Mouse (Mus musculus): Measurements from ENCODE around the gene Gm12216. TPM values are rescaled to one million over a fixed set of nuclear protein-coding genes. Genes with fewer than 3 reads are reported as not detected.
A peak's percentile ranks its signal among the peaks of the same experiment; 100 is the strongest.
"Not testable (repeated sequence)": the region's sequence is repeated elsewhere in the genome, so short reads cannot be mapped to it uniquely, and the experiment has no call there.

Gm12216 gene
- 0.65 TPM in 1 of 2 replicates, not detected in the other for polyA plus RNA-seq (2016; fragmentation: Nextera tagmentation; extraction: Ambion mirVana)

- H3K4me1 ChIP-seq (replicated peaks); H3K9me3 ChIP-seq; H3K27ac ChIP-seq; ATAC-seq (ENCODE audit: insufficient number of reproducible peaks, insufficient read depth, low FRiP score, low TSS enrichment, low read depth); H3K27me3 ChIP-seq; H3K36me3 ChIP-seq: not testable (repeated sequence)
- Histone ChIP-seq H3K4me3 (replicated peaks) (peak within 1 kb of the TSS; percentile 52), H3K9ac (replicated peaks) (peak within 1 kb of the TSS; percentile 71), H3K4me2 (peak within 1 kb of the TSS; percentile 72)
- WGBS = 14% methylated on average over 46 of the region's 50 CpGs
Measured at GRCm38 (mm10) chr11:53858761-53859580, at the start of gene Gm12216. Gene Gm12216, minus strand, starts transcription at chr11:53859256.

DNA sequence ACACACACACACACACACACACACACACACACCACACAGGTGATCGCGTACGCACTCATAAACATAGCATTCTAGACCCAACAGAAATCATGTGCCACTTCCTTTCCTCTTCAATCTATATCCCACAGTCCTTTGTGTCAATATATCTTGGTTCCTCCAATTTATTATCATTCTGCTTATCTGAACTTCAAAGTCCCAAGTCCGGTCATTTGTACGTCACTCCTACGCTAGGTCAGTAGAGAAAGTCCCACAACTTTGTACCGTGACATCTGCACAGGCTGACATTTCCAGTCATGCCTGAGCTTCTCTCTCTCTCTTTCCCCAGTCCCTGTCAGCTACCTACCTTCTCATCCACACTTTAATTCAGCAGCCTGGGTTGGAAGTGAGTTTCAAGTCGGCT, 49.6 kb upstream of the Gm12216 start:
- Histone ChIP-seq H3K36me3 (no peaks in the 10 kb centered on the region), H3K9me3 (no peaks in the 10 kb centered on the region), H3K9ac (replicated peaks) (no peak overlapping the region), H3K4me3 (replicated peaks) (no peak overlapping the region), H3K27me3 (no peaks in the 10 kb centered on the region), H3K4me1 (replicated peaks) (peaks cover 10% of the 10 kb centered on the region; the same call in 1 of the 2 replicates), H3K4me2 (no peak overlapping the region), H3K27ac (no peak overlapping the region)
- ATAC-seq (ENCODE audit: insufficient number of reproducible peaks, insufficient read depth, low FRiP score, low TSS enrichment, low read depth) = no peak
- 89% methylated on average over 8 of the region's 8 CpGs for WGBS

DNA sequence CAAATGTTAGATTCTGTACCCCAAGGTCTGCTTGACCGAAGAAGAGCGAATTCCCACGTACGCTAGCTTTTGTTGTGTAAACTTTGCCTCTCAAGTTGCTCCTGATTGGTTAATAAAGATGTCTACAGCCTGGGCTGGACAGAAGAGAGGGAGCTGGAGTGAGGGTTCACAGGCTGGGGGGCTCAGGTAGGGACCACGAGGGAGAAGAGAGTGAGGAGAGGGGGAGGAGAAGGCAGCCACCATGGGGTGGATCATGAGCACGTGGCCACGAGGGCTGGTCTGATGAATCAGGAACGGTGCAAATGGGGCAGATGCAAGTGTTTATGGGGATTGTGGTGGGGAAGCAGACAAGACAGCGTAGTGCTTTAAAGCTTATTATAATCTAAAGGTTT, 45.5 kb upstream of the Gm12216 start:
- no peaks in the 10 kb centered on the region for H3K27me3 ChIP-seq
- no peaks in the 10 kb centered on the region for H3K9me3 ChIP-seq
- H3K4me2 ChIP-seq = no peak overlapping the region
- no peak for ATAC-seq (ENCODE audit: insufficient number of reproducible peaks, insufficient read depth, low FRiP score, low TSS enrichment, low read depth)
- 74% methylated on average over 9 of the region's 9 CpGs for whole genome bisulfite sequencing
- no peak overlapping the region for H3K9ac ChIP-seq (replicated peaks)
- H3K36me3 ChIP-seq = no peaks in the 10 kb centered on the region
- no peak overlapping the region for H3K4me3 ChIP-seq (replicated peaks)
- H3K4me1 ChIP-seq (replicated peaks) = peaks cover 11% of the 10 kb centered on the region; the same call in 1 of the 2 replicates
- H3K27ac ChIP-seq = peak overlapping the region; percentile 18; the same call in 1 of the 2 replicates

DNA sequence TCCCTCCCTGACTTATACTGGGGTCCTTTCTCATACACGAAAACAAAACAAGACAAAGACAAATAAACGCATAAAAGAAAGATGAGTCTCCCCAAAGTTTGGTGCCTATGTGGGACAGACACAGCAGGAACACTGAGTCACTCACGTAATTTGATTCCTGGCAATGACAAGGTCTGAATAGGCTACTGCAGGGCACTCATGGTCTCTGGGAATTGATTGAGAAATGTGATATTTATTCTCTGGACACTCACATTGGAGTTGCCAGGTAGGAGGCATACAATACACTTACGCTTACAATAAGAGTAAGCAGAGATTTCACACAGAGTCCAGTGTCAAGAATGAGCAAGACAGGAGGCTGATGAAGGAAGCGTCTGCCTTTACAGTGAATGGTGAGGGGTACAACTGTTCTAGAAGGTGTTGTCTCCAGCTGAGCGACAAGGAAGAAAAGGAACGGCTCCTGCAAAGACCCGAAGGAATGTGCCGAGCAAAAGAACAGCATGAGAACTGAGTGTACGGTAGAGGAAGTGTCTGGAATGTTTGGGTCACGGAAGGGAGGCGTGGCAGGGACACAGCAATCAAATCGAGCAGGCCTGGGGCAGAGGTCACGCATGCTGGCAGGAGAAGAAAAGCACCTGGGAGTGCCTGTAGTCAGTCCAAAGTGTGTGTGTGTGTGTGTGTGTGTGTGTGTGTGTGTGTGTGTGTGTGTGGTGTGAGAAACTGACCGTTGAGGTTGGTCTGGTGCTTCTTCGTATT, 44.9 kb upstream of the Gm12216 start:
- no peaks in the 10 kb centered on the region for H3K36me3 ChIP-seq
- 40% methylated on average over 16 of the region's 16 CpGs for WGBS
- peak overlapping the region; percentile 18; the same call in 1 of the 2 replicates for H3K27ac ChIP-seq
- no peak overlapping the region for H3K4me3 ChIP-seq (replicated peaks)
- H3K27me3 ChIP-seq = no peaks in the 10 kb centered on the region
- no peak overlapping the region for H3K4me2 ChIP-seq
- no peak for ATAC-seq (ENCODE audit: insufficient number of reproducible peaks, insufficient read depth, low FRiP score, low TSS enrichment, low read depth)
- peaks cover 11% of the 10 kb centered on the region; the same call in 1 of the 2 replicates for H3K4me1 ChIP-seq (replicated peaks)
- no peaks in the 10 kb centered on the region for H3K9me3 ChIP-seq
- H3K9ac ChIP-seq (replicated peaks) = no peak overlapping the region

GRCm38 (mm10) chr11:53902741-53903140, 43.7 kb upstream of the Gm12216 start:
- peaks cover 11% of the 10 kb centered on the region; the same call in 1 of the 2 replicates for H3K4me1 ChIP-seq (replicated peaks)
- no peak for ATAC-seq (ENCODE audit: insufficient number of reproducible peaks, insufficient read depth, low FRiP score, low TSS enrichment, low read depth)
- 89% methylated on average over 14 of the region's 14 CpGs for WGBS
- H3K4me3 ChIP-seq (replicated peaks) = no peak overlapping the region
- H3K4me2 ChIP-seq = no peak overlapping the region
- H3K27ac ChIP-seq = no peak overlapping the region
- H3K27me3 ChIP-seq = no peaks in the 10 kb centered on the region
- H3K9ac ChIP-seq (replicated peaks) = no peak overlapping the region
- no peaks in the 10 kb centered on the region for H3K36me3 ChIP-seq
- H3K9me3 ChIP-seq = no peaks in the 10 kb centered on the region

DNA sequence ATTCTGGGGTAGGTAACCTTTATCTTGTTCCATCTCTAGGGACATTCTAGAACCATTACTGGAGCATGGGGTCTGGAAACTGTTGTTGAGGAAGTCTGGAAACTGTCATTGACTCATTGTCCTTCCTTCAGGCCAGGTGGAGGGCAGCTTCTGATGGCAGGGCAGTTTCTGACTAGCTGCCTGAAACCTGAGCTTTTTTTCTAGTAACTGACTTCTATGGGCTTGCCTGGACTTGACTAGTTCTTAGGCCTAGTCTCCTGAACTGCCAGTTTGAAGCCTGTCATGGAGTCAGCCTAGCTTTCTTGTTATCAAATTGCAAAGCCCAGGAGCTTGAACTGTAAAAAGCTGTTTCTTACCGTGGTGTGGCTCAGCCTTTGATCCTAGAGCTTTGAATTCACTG, 41.9 kb upstream of the Gm12216 start:
- Histone ChIP-seq H3K27me3 (no peaks in the 10 kb centered on the region), H3K27ac (no peak overlapping the region), H3K4me1 (replicated peaks) (peaks cover 11% of the 10 kb centered on the region; the same call in 1 of the 2 replicates), H3K36me3 (no peaks in the 10 kb centered on the region), H3K4me3 (replicated peaks) (no peak overlapping the region), H3K4me2 (no peak overlapping the region), H3K9me3 (no peaks in the 10 kb centered on the region), H3K9ac (replicated peaks) (no peak overlapping the region)
- ATAC-seq (ENCODE audit: insufficient number of reproducible peaks, insufficient read depth, low FRiP score, low TSS enrichment, low read depth) = no peak
- WGBS = 46% methylated on average over 1 of the region's 1 CpGs

DNA sequence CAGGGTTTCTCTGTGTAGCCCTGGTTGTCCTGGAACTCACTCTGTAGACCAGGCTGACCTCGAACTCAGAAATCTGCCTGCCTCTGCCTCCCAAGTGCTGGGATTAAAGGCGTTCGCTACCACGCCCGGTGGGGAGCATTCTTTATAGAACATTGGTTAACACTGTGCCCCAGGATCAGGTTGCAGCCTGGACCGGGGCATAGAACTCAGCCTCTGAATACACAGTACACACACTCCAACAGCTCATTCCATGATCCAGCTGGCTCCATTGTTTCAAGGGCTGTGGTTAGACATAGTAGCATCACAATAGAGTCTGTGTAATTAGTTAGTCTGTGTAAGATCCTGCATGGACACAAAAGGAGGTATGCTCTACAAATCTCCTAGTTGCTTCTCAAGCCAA, 40.9 kb upstream of the Gm12216 start:
- Histone ChIP-seq H3K27me3 (no peaks in the 10 kb centered on the region), H3K4me2 (no peak overlapping the region), H3K9me3 (no peaks in the 10 kb centered on the region), H3K4me3 (replicated peaks) (no peak overlapping the region), H3K4me1 (replicated peaks) (peaks cover 11% of the 10 kb centered on the region; the same call in 1 of the 2 replicates), H3K9ac (replicated peaks) (no peak overlapping the region), H3K27ac (no peak overlapping the region), H3K36me3 (no peaks in the 10 kb centered on the region)
- ATAC-seq (ENCODE audit: insufficient number of reproducible peaks, insufficient read depth, low FRiP score, low TSS enrichment, low read depth) = no peak
- 95% methylated on average over 6 of the region's 6 CpGs for WGBS

DNA sequence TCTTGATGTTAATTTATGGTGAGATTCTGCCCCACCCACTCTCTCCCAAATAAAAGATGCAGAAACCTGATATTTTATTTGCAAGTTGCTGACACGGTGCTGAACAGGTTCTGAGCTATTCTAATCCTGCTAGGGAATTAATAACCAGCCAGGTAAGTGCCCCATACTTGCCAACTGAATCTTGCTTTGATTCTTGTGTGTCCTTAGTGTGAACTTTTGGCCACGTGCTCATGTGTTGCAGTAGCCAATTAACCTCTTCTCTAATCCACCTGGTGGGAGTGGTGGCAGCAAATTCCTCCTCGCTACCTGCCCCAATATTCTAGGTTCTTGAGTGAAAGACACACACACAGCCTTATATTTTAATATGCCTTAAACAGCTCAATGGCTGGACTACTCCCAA, 39.9 kb upstream of the Gm12216 start:
- H3K4me1 ChIP-seq (replicated peaks) = peaks cover 4% of the 10 kb centered on the region; the same call in 1 of the 2 replicates
- no peaks in the 10 kb centered on the region for H3K9me3 ChIP-seq
- no peak overlapping the region for H3K4me3 ChIP-seq (replicated peaks)
- no peak for ATAC-seq (ENCODE audit: insufficient number of reproducible peaks, insufficient read depth, low FRiP score, low TSS enrichment, low read depth)
- no peak overlapping the region for H3K27ac ChIP-seq
- H3K4me2 ChIP-seq = no peak overlapping the region
- H3K27me3 ChIP-seq = no peaks in the 10 kb centered on the region
- H3K9ac ChIP-seq (replicated peaks) = no peak overlapping the region
- WGBS = 63% methylated on average over 3 of the region's 3 CpGs
- no peaks in the 10 kb centered on the region for H3K36me3 ChIP-seq

GRCm38 (mm10) chr11:53896935-53897334, 37.9 kb upstream of the Gm12216 start:
- H3K27me3 ChIP-seq = no peaks in the 10 kb centered on the region
- ATAC-seq (ENCODE audit: insufficient number of reproducible peaks, insufficient read depth, low FRiP score, low TSS enrichment, low read depth) = no peak
- H3K4me3 ChIP-seq (replicated peaks) = no peak overlapping the region
- no peaks in the 10 kb centered on the region for H3K4me1 ChIP-seq (replicated peaks)
- 44% methylated on average over 6 of the region's 6 CpGs for whole genome bisulfite sequencing
- H3K27ac ChIP-seq = no peak overlapping the region
- no peak overlapping the region for H3K9ac ChIP-seq (replicated peaks)
- no peak overlapping the region for H3K4me2 ChIP-seq
- no peaks in the 10 kb centered on the region for H3K9me3 ChIP-seq
- H3K36me3 ChIP-seq = no peaks in the 10 kb centered on the region

GRCm38 (mm10) chr11:53893451-53893850, 34.4 kb upstream of the Gm12216 start:
- Histone ChIP-seq H3K4me2 (no peak overlapping the region), H3K4me1 (replicated peaks) (peaks cover 4% of the 10 kb centered on the region; the same call in 1 of the 2 replicates), H3K27me3 (no peaks in the 10 kb centered on the region), H3K36me3 (no peaks in the 10 kb centered on the region), H3K9ac (replicated peaks) (no peak overlapping the region), H3K9me3 (no peaks in the 10 kb centered on the region), H3K27ac (no peak overlapping the region), H3K4me3 (replicated peaks) (no peak overlapping the region)
- 73% methylated on average over 2 of the region's 2 CpGs for WGBS
- ATAC-seq (ENCODE audit: insufficient number of reproducible peaks, insufficient read depth, low FRiP score, low TSS enrichment, low read depth) = no peak

DNA sequence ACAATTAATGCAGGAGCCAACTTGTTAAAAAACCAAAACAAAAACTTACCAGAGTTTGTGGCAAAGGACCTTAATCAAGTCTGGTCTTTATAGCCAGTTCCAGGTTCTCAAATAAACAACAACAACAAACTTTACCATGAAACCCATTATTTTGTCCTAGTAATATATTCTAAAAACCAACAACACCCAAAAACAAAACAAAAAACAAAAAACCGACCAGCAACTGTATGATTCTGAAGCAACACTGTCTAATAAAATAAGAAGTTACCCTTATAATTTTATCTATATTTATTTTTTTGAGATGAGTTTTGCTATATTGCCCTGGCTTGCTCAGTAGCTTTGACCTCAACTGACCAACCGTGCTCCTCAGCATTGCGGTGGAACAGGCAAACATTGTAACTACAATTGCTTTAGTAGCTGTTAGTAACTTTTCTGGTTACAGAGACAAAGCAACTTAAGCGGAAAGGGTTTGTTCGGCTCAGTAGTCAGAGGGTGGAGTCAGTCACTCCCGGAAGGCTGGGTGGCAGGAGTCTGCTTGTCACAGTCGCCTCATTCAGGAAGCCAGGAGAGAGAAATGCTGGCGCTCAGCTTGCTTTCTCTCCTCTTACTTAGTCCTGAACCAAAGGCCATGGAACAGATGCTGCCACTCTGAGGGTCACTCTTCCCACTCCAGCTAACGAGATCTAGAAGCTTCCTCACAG, 33.8 kb upstream of the Gm12216 start:
- WGBS = 58% methylated on average over 9 of the region's 9 CpGs
- Histone ChIP-seq H3K9me3 (no peaks in the 10 kb centered on the region), H3K27me3 (no peaks in the 10 kb centered on the region)

More for the DNA sequence above, 33.8 kb upstream of the Gm12216 start:
- H3K4me2 ChIP-seq = no peak overlapping the region
- no peak overlapping the region for H3K4me3 ChIP-seq (replicated peaks)
- no peaks in the 10 kb centered on the region for H3K36me3 ChIP-seq
- H3K4me1 ChIP-seq (replicated peaks) = peaks cover 4% of the 10 kb centered on the region; the same call in 1 of the 2 replicates
- H3K9ac ChIP-seq (replicated peaks) = no peak overlapping the region
- H3K27ac ChIP-seq = no peak overlapping the region
- ATAC-seq (ENCODE audit: insufficient number of reproducible peaks, insufficient read depth, low FRiP score, low TSS enrichment, low read depth) = no peak

Measured in limb, embryonic 12.5 days (tissue).